Mouse (Mus musculus) adrenal gland, adult 18-20 months (tissue): ENCODE data around the gene Stk40. TPM values are rescaled to one million over a fixed set of nuclear protein-coding genes. Genes with fewer than 3 reads are reported as not detected.
A peak's percentile ranks its signal among the peaks of the same experiment; 100 is the strongest.

ENCODE experiments used
- DNase-seq, 2 experiments: peaks; one replicate each; pipeline ENCODE4 v3.0.0; 2021 to 2022; ENCODE audit warnings: low spot score in 2 of 2
- total RNA-seq, 2 experiments: library from RNA; stranded (reverse); gene quantifications; 1 replicate in 1 of 2; 2 replicates in 1 of 2; pipeline ENCODE4 v1.2.3; 2021

The Stk40 gene
- total RNA-seq, 2 experiments from 2014 or later, result 63.0 to 77.6 TPM

GRCm38 (mm10) chr4:126119051-126119450 is 15.3 kb downstream of the Stk40 start:
- no peak for DNase-seq

- no peak for DNase-seq
These were observed 16.3 kb downstream of the Stk40 start for GRCm38 (mm10) chr4:126120052-126120451.

- DNase-seq, result no peak
These were observed 16.7 kb downstream of the Stk40 start for GRCm38 (mm10) chr4:126120506-126120905.

- no peak for DNase-seq
These were observed 19.7 kb downstream of the Stk40 start for GRCm38 (mm10) chr4:126123309-126124040.

GRCm38 (mm10) chr4:126130502-126130901 is 26.7 kb downstream of the Stk40 start:
- no peak for DNase-seq

GRCm38 (mm10) chr4:126131290-126132121 is 27.7 kb downstream of the Stk40 start:
- peak in 1 of 2 experiments; percentile 42 for DNase-seq

GRCm38 (mm10) chr4:126132636-126133264 is 29.0 kb downstream of the Stk40 start:
- DNase-seq, result no peak

- no peak for DNase-seq
These were observed 30.5 kb downstream of the Stk40 start for GRCm38 (mm10) chr4:126134236-126134635.

GRCm38 (mm10) chr4:126134639-126135038 is 30.9 kb downstream of the Stk40 start:
- no peak for DNase-seq

- no peak for DNase-seq
These were observed 34.0 kb downstream of the Stk40 start for GRCm38 (mm10) chr4:126137773-126138172.

GRCm38 (mm10) chr4:126141021-126141420 is 37.3 kb downstream of the Stk40 start:
- DNase-seq, result no peak

GRCm38 (mm10) chr4:126145396-126145795 is 41.6 kb downstream of the Stk40 start:
- DNase-seq, result no peak

GRCm38 (mm10) chr4:126146974-126147532 is 43.3 kb downstream of the Stk40 start:
- DNase-seq, result no peak

- no peak for DNase-seq
These were observed 43.9 kb downstream of the Stk40 start, which contains the start of gene Eva1b for GRCm38 (mm10) chr4:126147533-126148160. TSS of gene Eva1b (plus strand) at chr4:126147744.

GRCm38 (mm10) chr4:126148161-126148961 is 44.6 kb downstream of the Stk40 start:
- peak; percentile 58 to 63 for DNase-seq

- no peak for DNase-seq
These were observed 45.4 kb downstream of the Stk40 start for GRCm38 (mm10) chr4:126149041-126149676.

- no peak for DNase-seq
These were observed 46.0 kb downstream of the Stk40 start for GRCm38 (mm10) chr4:126149798-126150197.

GRCm38 (mm10) chr4:126150297-126150948 is 46.7 kb downstream of the Stk40 start:
- DNase-seq, result no peak

- no peak for DNase-seq
These were observed 47.2 kb downstream of the Stk40 start for GRCm38 (mm10) chr4:126150949-126151320.
